Mouse (Mus musculus) MEL (cell line): ENCODE data around the gene Kcnip2.

Experiments
- E2F4 ChIP-seq: IDR thresholded peaks from 2 replicates; pipeline ENCODE4 v1.6.1; 2011; ENCODE audit warnings: low read depth, low read length, improper control_type of control experiment, borderline replicate concordance
- MAFK ChIP-seq: IDR thresholded peaks from 2 replicates; pipeline ENCODE4 v1.6.1; 2011; ENCODE audit warnings: low read depth, mild to moderate bottlenecking, low read length, improper control_type of control experiment, borderline replicate concordance
- MYC ChIP-seq: IDR thresholded peaks from 2 replicates; pipeline ENCODE4 v1.6.1; 2011; ENCODE audit warnings: low read depth, mild to moderate bottlenecking, low read length, improper control_type of control experiment, moderate library complexity
- TAL1 ChIP-seq: IDR thresholded peaks from 2 replicates; pipeline ENCODE4 v1.6.1; 2012; ENCODE audit warnings: mild to moderate bottlenecking, inconsistent platforms, low read length, moderate library complexity, mixed read lengths

- TF ChIP-seq E2F4 (no peak), TAL1 (no peak), MYC (no peak), MAFK (no peak)
These were observed 67.7 kb downstream of the Kcnip2 start for GRCm38 (mm10) chr19:45748206-45748605.
